ENCODE assay signal across 9 mouse cellular contexts in the genomic region with DNA sequence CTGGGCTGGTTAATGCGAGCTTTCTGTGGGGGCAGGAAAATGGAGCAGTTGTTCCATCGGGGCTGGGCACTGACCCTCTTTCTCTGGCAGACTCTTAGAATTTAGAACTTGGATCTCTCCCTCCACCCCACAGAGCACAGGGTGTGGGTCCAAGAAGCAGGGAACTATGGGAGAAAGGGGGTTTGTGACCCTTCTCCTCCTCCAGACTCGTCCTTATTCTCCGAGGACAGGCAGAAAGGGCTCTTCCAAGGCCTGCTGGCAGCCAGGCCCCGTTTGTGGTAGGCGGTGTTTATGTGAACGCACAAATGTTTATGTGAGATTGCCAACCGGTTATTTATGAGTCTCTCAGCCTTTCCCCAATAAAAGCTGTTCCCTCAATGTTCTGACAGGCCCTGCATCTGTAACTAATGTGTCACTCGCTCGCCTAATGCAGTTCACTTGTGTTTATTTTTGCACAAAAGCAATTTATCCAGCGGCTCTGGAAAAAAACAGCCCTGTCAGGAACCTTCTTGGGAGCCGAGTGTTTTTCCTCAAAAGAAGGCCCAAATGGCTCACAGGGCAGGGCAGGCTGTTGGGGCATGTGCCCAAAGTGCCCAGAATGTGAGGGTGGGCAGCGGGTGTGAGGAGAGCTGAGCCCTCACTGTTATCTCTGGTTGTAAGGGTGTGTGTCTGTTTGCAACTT. TPM values are rescaled to one million over a fixed set of nuclear protein-coding genes. Genes with fewer than 3 reads are reported as not detected.
DNase-seq lines count a peak whose midpoint lies in the region; ATAC-seq and TF ChIP-seq lines count a peak whose summit lies in the region.
"Had no signal": no experiment of that assay in that cellular context is flagged by ENCODE, and none has a peak within 500 bp of the region (broad histone marks: within the 10 kb centered on the region; RNA-seq: fewer than 3 reads in every experiment).

No protein-coding gene starts in this region.

- H3K9ac ChIP-seq in forebrain, embryonic 13.5 days: no peak overlapping the region
- no peak overlapping the region for H3K9ac ChIP-seq in forebrain, embryonic 11.5 days (ENCODE audit: low read length)

- peaks cover 13% of the 10 kb centered on the region for H3K4me1 ChIP-seq in forebrain, embryonic 13.5 days
- H3K4me1 ChIP-seq in forebrain, embryonic 11.5 days (replicated peaks; ENCODE audit: control insufficient read depth, insufficient read depth, low read length): no peaks in the 10 kb centered on the region
- peaks cover 14% of the 10 kb centered on the region for H3K4me1 ChIP-seq in lung, adult 2 months (ENCODE audit: control insufficient read depth, insufficient read depth, low read length)

- no peaks in the 10 kb centered on the region for H3K36me3 ChIP-seq in forebrain, embryonic 13.5 days (ENCODE audit: poor library complexity, severe bottlenecking)
- no peaks in the 10 kb centered on the region for H3K36me3 ChIP-seq in forebrain, embryonic 11.5 days (ENCODE audit: control insufficient read depth, insufficient read depth, low read length)

- no peak for DNase-seq in forebrain, embryonic 11.5 days (ENCODE audit: low spot score)
- DNase-seq in adipocyte (ENCODE audit: low spot score): peak; percentile 97
- peak; percentile 76 for DNase-seq in forelimb bud, embryonic 11.5 days (ENCODE audit: low read depth, low spot score)
- DNase-seq in kidney, postnatal 14 days: peak; percentile 64
- DNase-seq in lung, adult 2 months: peak; percentile 34
- peak; percentile 37 to 43 for DNase-seq in right cerebral cortex, postnatal 36 days (ENCODE audit: low spot score in 2 of 2)
- DNase-seq in retina, postnatal 1 day: no peak

- no peak for TF ChIP-seq CTCF in lung, adult 2 months (IDR thresholded peaks at IDR 0.05; ENCODE audit: insufficient read depth, low read length)

- 55% methylated on average over 13 of the region's 13 CpGs for WGBS in forebrain, embryonic 13.5 days
- 80% methylated on average over 13 of the region's 13 CpGs for WGBS in forebrain, embryonic 11.5 days
- WGBS in lung, adult 2 months: 33% methylated on average over 13 of the region's 13 CpGs

- peak overlapping the region; percentile 26; the same call in 1 of the 2 replicates for H3K27ac ChIP-seq in forebrain, embryonic 13.5 days
- H3K27ac ChIP-seq in forebrain, embryonic 11.5 days (ENCODE audit: low read depth, low read length): no peak overlapping the region

- no peak overlapping the region for H3K4me2 ChIP-seq in forebrain, embryonic 13.5 days
- H3K4me2 ChIP-seq in forebrain, embryonic 11.5 days (ENCODE audit: low read depth, low read length, severe bottlenecking): no peak overlapping the region

- TF ChIP-seq POLR2A in lung, adult 2 months (IDR thresholded peaks at IDR 0.05; ENCODE audit: borderline replicate concordance, extremely low read depth, low read depth, low read length): no peak

- ATAC-seq in forebrain, embryonic 13.5 days: peak; percentile 78
- ATAC-seq in forebrain, embryonic 11.5 days (replicated peaks; ENCODE audit: low FRiP score): no peak

- no peaks in the 10 kb centered on the region for H3K27me3 ChIP-seq in forebrain, embryonic 13.5 days
- no peaks in the 10 kb centered on the region for H3K27me3 ChIP-seq in forebrain, embryonic 11.5 days (ENCODE audit: control insufficient read depth, insufficient read depth, low read length)

- no peak overlapping the region for H3K4me3 ChIP-seq in forebrain, embryonic 13.5 days
- no peak overlapping the region for H3K4me3 ChIP-seq in forebrain, embryonic 11.5 days (ENCODE audit: low read depth, low read length)
- H3K4me3 ChIP-seq in lung, adult 2 months (replicated peaks; ENCODE audit: extremely low read depth, low read depth, low read length): no peak overlapping the region
- H3K4me3 ChIP-seq: erythroblast, embryonic 14.5 days had no signal

- H3K9me3 ChIP-seq in forebrain, embryonic 13.5 days (replicated peaks): no peaks in the 10 kb centered on the region
- no peaks in the 10 kb centered on the region for H3K9me3 ChIP-seq in forebrain, embryonic 11.5 days (ENCODE audit: control insufficient read depth, low read length)

RNA-seq across cellular contexts. Expression of a gene that starts 42.1 kb away (rescaled TPM):
- 0.24 TPM in 1 of 2 replicates, not detected in the other for polyA plus RNA-seq in forebrain, embryonic 13.5 days (2015; fragmentation: Nextera tagmentation; extraction: Ambion mirVana)
- polyA plus RNA-seq in forebrain, embryonic 11.5 days (2014; fragmentation: Nextera tagmentation; extraction: Ambion mirVana): not detected in 2 replicates
- 8.2 and 9.6 TPM in 2 replicates for polyA plus RNA-seq in lung, adult 2 months (2012; rRNA removed)
- polyA plus RNA-seq: erythroblast, embryonic 14.5 days had no signal

Comparison
In these comparisons a context has a peak if more than half of its experiments do, and no peak if none do; other contexts are left out.
1. DNase-seq: peak in adipocyte (single experiment), forelimb bud, embryonic 11.5 days (single experiment), kidney, postnatal 14 days (single experiment), lung, adult 2 months (single experiment) and right cerebral cortex, postnatal 36 days (2 of 2); none in forebrain, embryonic 11.5 days (single experiment) and retina, postnatal 1 day (single experiment).